Mouse (Mus musculus): ENCODE measurements around the gene Mroh2a. TPM values are rescaled to one million over a fixed set of nuclear protein-coding genes. Genes with fewer than 3 reads are reported as not detected.

Mroh2a gene
- polyA plus RNA-seq, 1 experiment from 2014 or later: 0.29 TPM

GRCm38 (mm10) chr1:88280006-88280690 is 53.4 kb downstream of the Mroh2a start:
- Histone ChIP-seq H3K4me2 (replicated peaks; ENCODE audit: low read depth) (peak overlapping the region; percentile 35), H3K4me1 (replicated peaks; ENCODE audit: control insufficient read depth, insufficient read depth, low read length) (peaks cover 22% of the 10 kb centered on the region), H3K27me3 (replicated peaks; ENCODE audit: control insufficient read depth, insufficient read depth, low read length) (no peaks in the 10 kb centered on the region), H3K9ac (ENCODE audit: low read depth, low read length) (no peak overlapping the region), H3K36me3 (ENCODE audit: control insufficient read depth, insufficient read depth) (peaks cover 2% of the 10 kb centered on the region; the same call in 1 of the 2 replicates), H3K27ac (ENCODE audit: low read depth, low read length) (no peak overlapping the region), H3K4me3 (ENCODE audit: low read depth, low read length) (no peak overlapping the region), H3K9me3 (ENCODE audit: control insufficient read depth) (no peaks in the 10 kb centered on the region)
- 40% methylated on average over 15 of the region's 15 CpGs for WGBS
- no peak for TF ChIP-seq CTCF (IDR thresholded peaks at IDR 0.05; ENCODE audit: low read depth)
- no peak for ATAC-seq

GRCm38 (mm10) chr1:88282301-88282700 is 55.5 kb downstream of the Mroh2a start:
- TF ChIP-seq CTCF (IDR thresholded peaks at IDR 0.05; ENCODE audit: low read depth): no peak
- 59% methylated on average over 3 of the region's 3 CpGs for WGBS

GRCm38 (mm10) chr1:88283376-88284227 is 56.8 kb downstream of the Mroh2a start:
- Histone ChIP-seq H3K27ac (ENCODE audit: low read depth, low read length) (no peak overlapping the region), H3K9me3 (ENCODE audit: control insufficient read depth) (0 out of 2 replicates have a peak, but pooled peaks cover 2% of the 10 kb centered on the region), H3K4me3 (ENCODE audit: low read depth, low read length) (no peak overlapping the region), H3K36me3 (ENCODE audit: control insufficient read depth, insufficient read depth) (no peaks in the 10 kb centered on the region), H3K9ac (ENCODE audit: low read depth, low read length) (no peak overlapping the region), H3K27me3 (replicated peaks; ENCODE audit: control insufficient read depth, insufficient read depth, low read length) (no peaks in the 10 kb centered on the region), H3K4me1 (replicated peaks; ENCODE audit: control insufficient read depth, insufficient read depth, low read length) (peaks cover 14% of the 10 kb centered on the region; the same call in 1 of the 2 replicates), H3K4me2 (replicated peaks; ENCODE audit: low read depth) (no peak overlapping the region)
- WGBS: 78% methylated on average over 15 of the region's 15 CpGs
- no peak for ATAC-seq
- no peak for TF ChIP-seq CTCF (IDR thresholded peaks at IDR 0.05; ENCODE audit: low read depth)

More at GRCm38 (mm10) chr1:88282301-88282700, 55.5 kb downstream of the Mroh2a start:
- peaks cover 17% of the 10 kb centered on the region for H3K4me1 ChIP-seq (replicated peaks; ENCODE audit: control insufficient read depth, insufficient read depth, low read length)
- no peaks in the 10 kb centered on the region for H3K27me3 ChIP-seq (replicated peaks; ENCODE audit: control insufficient read depth, insufficient read depth, low read length)
- no peak for ATAC-seq
- H3K9me3 ChIP-seq (ENCODE audit: control insufficient read depth): no peaks in the 10 kb centered on the region
- H3K4me2 ChIP-seq (replicated peaks; ENCODE audit: low read depth): no peak overlapping the region
- no peak overlapping the region for H3K27ac ChIP-seq (ENCODE audit: low read depth, low read length)
- no peak overlapping the region for H3K9ac ChIP-seq (ENCODE audit: low read depth, low read length)
- no peaks in the 10 kb centered on the region for H3K36me3 ChIP-seq (ENCODE audit: control insufficient read depth, insufficient read depth)
- no peak overlapping the region for H3K4me3 ChIP-seq (ENCODE audit: low read depth, low read length)

- WGBS: 53% methylated on average over 10 of the region's 10 CpGs
- peak; percentile 43 for ATAC-seq
- Histone ChIP-seq H3K4me2 (replicated peaks; ENCODE audit: low read depth) (no peak overlapping the region), H3K9ac (ENCODE audit: low read depth, low read length) (no peak overlapping the region), H3K4me3 (ENCODE audit: low read depth, low read length) (no peak overlapping the region), H3K36me3 (ENCODE audit: control insufficient read depth, insufficient read depth) (no peaks in the 10 kb centered on the region), H3K27me3 (replicated peaks; ENCODE audit: control insufficient read depth, insufficient read depth, low read length) (no peaks in the 10 kb centered on the region), H3K27ac (ENCODE audit: low read depth, low read length) (no peak overlapping the region), H3K4me1 (replicated peaks; ENCODE audit: control insufficient read depth, insufficient read depth, low read length) (peaks cover 8% of the 10 kb centered on the region; the same call in 1 of the 2 replicates), H3K9me3 (ENCODE audit: control insufficient read depth) (0 out of 2 replicates have a peak, but pooled peaks cover 2% of the 10 kb centered on the region)
- no peak for TF ChIP-seq CTCF (IDR thresholded peaks at IDR 0.05; ENCODE audit: low read depth)
Measured at GRCm38 (mm10) chr1:88284228-88284945, 57.6 kb downstream of the Mroh2a start.

GRCm38 (mm10) chr1:88284946-88285320 is 58.1 kb downstream of the Mroh2a start:
- no peak overlapping the region for H3K4me2 ChIP-seq (replicated peaks; ENCODE audit: low read depth)
- ATAC-seq: no peak
- WGBS: 66% methylated on average over 7 of the region's 7 CpGs

More at GRCm38 (mm10) chr1:88284946-88285320, 58.1 kb downstream of the Mroh2a start:
- Histone ChIP-seq H3K9me3 (ENCODE audit: control insufficient read depth) (0 out of 2 replicates have a peak, but pooled peaks cover 2% of the 10 kb centered on the region), H3K4me1 (replicated peaks; ENCODE audit: control insufficient read depth, insufficient read depth, low read length) (0 out of 2 replicates have a peak, but pooled peaks cover 3% of the 10 kb centered on the region), H3K9ac (ENCODE audit: low read depth, low read length) (no peak overlapping the region), H3K4me3 (ENCODE audit: low read depth, low read length) (no peak overlapping the region), H3K36me3 (ENCODE audit: control insufficient read depth, insufficient read depth) (no peaks in the 10 kb centered on the region), H3K27me3 (replicated peaks; ENCODE audit: control insufficient read depth, insufficient read depth, low read length) (no peaks in the 10 kb centered on the region), H3K27ac (ENCODE audit: low read depth, low read length) (no peak overlapping the region)
- no peak for TF ChIP-seq CTCF (IDR thresholded peaks at IDR 0.05; ENCODE audit: low read depth)

All from intestine, postnatal 0 days (tissue).